Mouse (Mus musculus) heart, postnatal 0 days (tissue): ENCODE measurements around the gene Tmem229b. TPM values are rescaled to one million over a fixed set of nuclear protein-coding genes. Genes with fewer than 3 reads are reported as not detected.
A peak's percentile ranks its signal among the peaks of the same experiment; 100 is the strongest.

Source experiments
- ATAC-seq: fragments of 200-750 bp; cut with Nextera tagmentation; 2 replicates; pipeline ENCODE4 v1.8.0; 2017; ENCODE audit warnings: low read depth, moderate number of reproducible peaks, moderate library complexity; ENCODE audit not compliant: insufficient read depth
- DNase-seq: peaks from one replicate; pipeline ENCODE4 v3.0.0-alpha.2; 2016; ENCODE audit warnings: low spot score
- H3K27ac ChIP-seq: fragments of 300-500 bp; sonication (generic); 2 replicates; pipeline ENCODE4 v1.5.1; 2014; ENCODE audit warnings: low read depth, mild to moderate bottlenecking
- H3K27me3 ChIP-seq: fragments of 300-500 bp; sonication (generic); 2 replicates; pipeline ENCODE4 v1.6.1; 2014; ENCODE audit warnings: low read length, mixed read lengths; ENCODE audit not compliant: control insufficient read depth, insufficient read depth
- H3K36me3 ChIP-seq: fragments of 300-500 bp; sonication (generic); replicated peaks from 2 replicates; pipeline ENCODE4 v1.6.1; 2014; ENCODE audit warnings: low read length, mixed read lengths; ENCODE audit not compliant: control insufficient read depth, insufficient read depth
- H3K4me1 ChIP-seq: fragments of 300-500 bp; sonication (generic); 2 replicates; pipeline ENCODE4 v1.6.1; 2014; ENCODE audit warnings: antibody characterized with exemption; ENCODE audit not compliant: control insufficient read depth, insufficient read depth
- H3K4me2 ChIP-seq: fragments of 300-500 bp; sonication (generic); 2 replicates; pipeline ENCODE4 v1.6.1; 2014; ENCODE audit warnings: low read depth, mild to moderate bottlenecking, low read length, moderate library complexity
- H3K4me3 ChIP-seq: fragments of 300-500 bp; sonication (generic); 2 replicates; pipeline ENCODE4 v1.5.1; 2014; ENCODE audit warnings: low read depth, low read length
- H3K9ac ChIP-seq: fragments of 300-500 bp; sonication (generic); replicated peaks from 2 replicates; pipeline ENCODE4 v1.6.1; 2014; ENCODE audit warnings: low read depth, low read length, mixed read lengths
- H3K9me3 ChIP-seq: fragments of 300-500 bp; sonication (generic); replicated peaks from 2 replicates; pipeline ENCODE4 v1.6.1; 2016; ENCODE audit warnings: low read length; ENCODE audit not compliant: control insufficient read depth
- CTCF ChIP-seq: IDR thresholded peaks from 2 replicates; pipeline ENCODE4 v1.5.1; 2016; ENCODE audit warnings: antibody characterized with exemption, control low read depth, low read depth
- EP300 ChIP-seq: IDR thresholded peaks from 2 replicates; pipeline ENCODE4 v1.6.1; 2016; ENCODE audit warnings: antibody characterized with exemption, low read depth
- WGBS: fragments of 180-500 bp; shearing (Covaris S2); extraction: QIAGEN DNeasy Blood & Tissue Kit; methylation state at CpG from one replicate; pipeline ENCODE4 v1.1.7; 2014; 5-methylcytosine and 5-hydroxymethylcytosine counted together
- polyA plus RNA-seq: library from polyadenylated mRNA; unstranded; fragments of >200 nt; fragmentation: Nextera tagmentation; extraction: Ambion mirVana; gene quantifications from 2 replicates; pipeline ENCODE4 v1.2.1, GENCODE M21; 2015
- total RNA-seq: library from RNA; depleted of rRNA; stranded (reverse); fragments of >200 nt; gene quantifications from 2 replicates; pipeline ENCODE4 v1.2.3, GENCODE M21; 2014; ENCODE audit warnings: low replicate concordance

Tmem229b gene
- total and polyA plus RNA-seq, 2 experiments from 2014 or later, result 1.9 to 4.8 TPM

- H3K36me3 ChIP-seq, result no peaks in the 10 kb centered on the region
- 38% methylated on average over 9 of the region's 9 CpGs for WGBS
- ATAC-seq (no peak), DNase-seq (no peak)
- H3K4me1 ChIP-seq, result no peaks in the 10 kb centered on the region
- no peaks in the 10 kb centered on the region for H3K9me3 ChIP-seq
- TF ChIP-seq EP300 (no peak), CTCF (no peak)
- H3K27ac ChIP-seq, result no peak overlapping the region
- peak overlapping the region; percentile 92 for H3K4me3 ChIP-seq
- peak overlapping the region; percentile 89 for H3K4me2 ChIP-seq
- H3K9ac ChIP-seq, result no peak overlapping the region; the same call in 1 of the 2 replicates
- peaks cover 9% of the 10 kb centered on the region; the same call in 1 of the 2 replicates for H3K27me3 ChIP-seq
These were observed 1.4 kb downstream of the Tmem229b start for GRCm38 (mm10) chr12:79006076-79006475.

GRCm38 (mm10) chr12:79005456-79005855, 2.0 kb downstream of the Tmem229b start:
- Histone ChIP-seq H3K4me2 (no peak overlapping the region), H3K36me3 (no peaks in the 10 kb centered on the region), H3K4me3 (no peak overlapping the region), H3K27me3 (peaks cover 13% of the 10 kb centered on the region; the same call in 1 of the 2 replicates), H3K4me1 (no peaks in the 10 kb centered on the region), H3K9ac (no peak overlapping the region), H3K27ac (no peak overlapping the region), H3K9me3 (no peaks in the 10 kb centered on the region)
- DNase-seq, result no peak
- no peak for ATAC-seq
- WGBS, result 79% methylated on average over 5 of the region's 5 CpGs
- TF ChIP-seq EP300, result no peak
- no peak for TF ChIP-seq CTCF

GRCm38 (mm10) chr12:79002978-79003377, 4.4 kb downstream of the Tmem229b start:
- no peak overlapping the region for H3K4me2 ChIP-seq
- no peaks in the 10 kb centered on the region for H3K9me3 ChIP-seq
- no peak overlapping the region for H3K27ac ChIP-seq
- H3K9ac ChIP-seq, result no peak overlapping the region
- no peak overlapping the region for H3K4me3 ChIP-seq
- ATAC-seq (no peak), DNase-seq (no peak)
- H3K27me3 ChIP-seq, result peaks cover 13% of the 10 kb centered on the region; the same call in 1 of the 2 replicates
- no peaks in the 10 kb centered on the region for H3K4me1 ChIP-seq
- H3K36me3 ChIP-seq, result no peaks in the 10 kb centered on the region
- WGBS, result 74% methylated on average over 3 of the region's 3 CpGs
- TF ChIP-seq EP300 (no peak), CTCF (no peak)

- TF ChIP-seq CTCF, result no peak
- TF ChIP-seq EP300, result no peak
- H3K9me3 ChIP-seq, result no peaks in the 10 kb centered on the region
- H3K4me2 ChIP-seq, result no peak overlapping the region
- no peaks in the 10 kb centered on the region for H3K4me1 ChIP-seq
- WGBS, result 79% methylated on average over 5 of the region's 5 CpGs
- H3K27ac ChIP-seq, result no peak overlapping the region
- no peak overlapping the region for H3K9ac ChIP-seq
- DNase-seq (no peak), ATAC-seq (no peak)
- H3K27me3 ChIP-seq, result peaks cover 13% of the 10 kb centered on the region; the same call in 1 of the 2 replicates
- no peak overlapping the region for H3K4me3 ChIP-seq
- no peaks in the 10 kb centered on the region for H3K36me3 ChIP-seq
These were observed 5.0 kb downstream of the Tmem229b start for GRCm38 (mm10) chr12:79002406-79002805.

GRCm38 (mm10) chr12:78996711-78997110, 10.7 kb downstream of the Tmem229b start:
- Histone ChIP-seq H3K36me3 (no peaks in the 10 kb centered on the region), H3K4me3 (no peak overlapping the region), H3K9ac (no peak overlapping the region), H3K27me3 (0 out of 2 replicates have a peak, but pooled peaks cover 5% of the 10 kb centered on the region), H3K9me3 (no peaks in the 10 kb centered on the region), H3K4me1 (no peaks in the 10 kb centered on the region), H3K27ac (no peak overlapping the region), H3K4me2 (no peak overlapping the region)
- no peak for TF ChIP-seq CTCF
- no peak for TF ChIP-seq EP300
- ATAC-seq (no peak), DNase-seq (no peak)
- WGBS, result 38% methylated on average over 6 of the region's 7 CpGs

- Histone ChIP-seq H3K9me3 (no peaks in the 10 kb centered on the region), H3K4me2 (no peak overlapping the region), H3K4me3 (no peak overlapping the region), H3K27me3 (0 out of 2 replicates have a peak, but pooled peaks cover 5% of the 10 kb centered on the region), H3K4me1 (no peaks in the 10 kb centered on the region), H3K9ac (no peak overlapping the region), H3K36me3 (no peaks in the 10 kb centered on the region), H3K27ac (no peak overlapping the region)
- TF ChIP-seq EP300 (no peak), CTCF (no peak)
- 78% methylated on average over 4 of the region's 4 CpGs for WGBS
- ATAC-seq (no peak), DNase-seq (no peak)
These were observed 11.2 kb downstream of the Tmem229b start for GRCm38 (mm10) chr12:78996271-78996670.
